Mouse (Mus musculus) liver, embryonic 16.5 days (tissue): Measurements from ENCODE around the gene Zfp747. TPM values are rescaled to one million over a fixed set of nuclear protein-coding genes. Genes with fewer than 3 reads are reported as not detected.

ENCODE experiments used
- ATAC-seq: fragments of 200-750 bp; cut with Nextera tagmentation; 2 replicates; pipeline ENCODE4 v1.8.0; 2017; ENCODE audit warnings: low read depth, mild to moderate bottlenecking, moderate number of reproducible peaks, moderate library complexity
- H3K27ac ChIP-seq: fragments of 300-500 bp; sonication (generic); 2 replicates; pipeline ENCODE4 v1.5.1; 2014; ENCODE audit warnings: mild to moderate bottlenecking, low read length
- H3K27me3 ChIP-seq: fragments of 300-500 bp; sonication (generic); 2 replicates; pipeline ENCODE4 v1.6.1; 2014; ENCODE audit warnings: low read depth, low read length, mixed read lengths; ENCODE audit not compliant: control insufficient read depth, insufficient read depth
- H3K36me3 ChIP-seq: fragments of 300-500 bp; sonication (generic); 2 replicates; pipeline ENCODE4 v1.6.1; 2014; ENCODE audit warnings: mild to moderate bottlenecking; ENCODE audit not compliant: control insufficient read depth, insufficient read depth
- H3K4me1 ChIP-seq: fragments of 300-500 bp; sonication (generic); 2 replicates; pipeline ENCODE4 v1.6.1; 2014; ENCODE audit warnings: low read depth, low read length, mixed read lengths; ENCODE audit not compliant: control insufficient read depth
- H3K4me2 ChIP-seq: fragments of 300-500 bp; sonication (generic); 2 replicates; pipeline ENCODE4 v1.6.1; 2014; ENCODE audit warnings: low read depth, low read length, mixed read lengths
- H3K4me3 ChIP-seq: fragments of 300-500 bp; sonication (generic); 2 replicates; pipeline ENCODE4 v1.5.1; 2014; ENCODE audit warnings: low read depth, mild to moderate bottlenecking, low read length
- H3K9ac ChIP-seq: fragments of 300-500 bp; sonication (generic); 2 replicates; pipeline ENCODE4 v1.6.1; 2014; ENCODE audit warnings: low read depth, low read length
- H3K9me3 ChIP-seq: fragments of 300-500 bp; sonication (generic); replicated peaks from 2 replicates; pipeline ENCODE4 v1.6.1; 2016; ENCODE audit warnings: low read length; ENCODE audit not compliant: control insufficient read depth
- WGBS: fragments of 180-500 bp; shearing (Covaris S2); extraction: QIAGEN DNeasy Blood & Tissue Kit; methylation state at CpG from one replicate; pipeline ENCODE4 v1.1.7; 2014; ENCODE audit not compliant: insufficient replicate concordance; 5-methylcytosine and 5-hydroxymethylcytosine counted together
- polyA plus RNA-seq: library from polyadenylated mRNA; unstranded; fragments of >200 nt; fragmentation: Nextera tagmentation; extraction: Ambion mirVana; gene quantifications from 2 replicates; pipeline ENCODE4 v1.2.1, GENCODE M21; 2015

Gene Zfp747
- polyA plus RNA-seq, 1 experiment from 2014 or later, result 1.7 TPM

DNA sequence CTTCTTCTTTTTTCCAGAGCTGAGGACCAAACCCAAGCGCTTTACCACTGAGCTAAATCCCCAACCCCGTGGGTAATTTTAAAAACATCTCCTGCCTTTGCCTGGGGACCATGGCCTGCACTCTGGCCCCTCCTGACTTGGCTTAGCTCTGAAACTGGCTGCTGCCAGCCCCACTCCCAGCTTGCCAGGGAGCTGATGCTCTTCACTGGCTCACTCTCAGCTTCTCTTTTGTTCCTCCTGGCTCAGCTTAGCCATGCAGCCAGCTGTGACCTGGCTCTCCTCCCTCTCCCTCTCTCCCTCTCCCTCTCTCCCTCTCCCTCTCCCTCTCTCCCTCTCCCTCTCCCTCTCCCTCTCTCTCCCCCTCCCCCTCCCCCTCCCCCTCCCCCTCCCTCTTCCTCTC, 49.2 kb downstream of the Zfp747 start:
- H3K4me1 ChIP-seq, result no peaks in the 10 kb centered on the region
- 50% methylated on average over 2 of the region's 2 CpGs for WGBS
- no peak overlapping the region for H3K4me3 ChIP-seq
- no peak for ATAC-seq
- H3K27ac ChIP-seq, result no peak overlapping the region
- no peaks in the 10 kb centered on the region for H3K9me3 ChIP-seq
- no peaks in the 10 kb centered on the region for H3K27me3 ChIP-seq
- H3K9ac ChIP-seq, result no peak overlapping the region
- no peaks in the 10 kb centered on the region for H3K36me3 ChIP-seq
- H3K4me2 ChIP-seq, result no peak overlapping the region

DNA sequence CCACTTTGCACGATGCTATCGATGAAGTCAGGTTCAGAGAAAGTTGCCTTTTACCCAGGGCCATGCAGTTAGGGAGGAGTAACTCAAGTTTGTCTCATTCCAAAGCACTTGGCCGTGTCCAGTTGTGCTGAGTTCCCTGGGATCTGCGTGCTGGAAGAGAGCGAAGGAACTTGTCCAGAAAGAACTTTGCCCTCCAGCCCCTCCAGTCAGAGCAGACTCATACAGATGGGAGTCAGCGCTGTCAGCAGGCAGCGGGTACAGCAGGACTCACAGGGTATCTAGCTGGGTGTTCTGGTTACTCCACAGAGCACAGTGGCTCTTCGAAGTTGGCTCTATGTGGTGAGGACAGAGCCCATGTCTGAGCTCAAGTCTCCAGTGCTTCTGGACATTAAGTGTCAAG, 50.3 kb downstream of the Zfp747 start:
- WGBS, result 72% methylated on average over 8 of the region's 8 CpGs
- Histone ChIP-seq H3K27me3 (no peaks in the 10 kb centered on the region), H3K4me2 (no peak overlapping the region), H3K9ac (no peak overlapping the region), H3K27ac (no peak overlapping the region), H3K9me3 (no peaks in the 10 kb centered on the region), H3K4me1 (no peaks in the 10 kb centered on the region), H3K4me3 (no peak overlapping the region), H3K36me3 (no peaks in the 10 kb centered on the region)
- no peak for ATAC-seq

DNA sequence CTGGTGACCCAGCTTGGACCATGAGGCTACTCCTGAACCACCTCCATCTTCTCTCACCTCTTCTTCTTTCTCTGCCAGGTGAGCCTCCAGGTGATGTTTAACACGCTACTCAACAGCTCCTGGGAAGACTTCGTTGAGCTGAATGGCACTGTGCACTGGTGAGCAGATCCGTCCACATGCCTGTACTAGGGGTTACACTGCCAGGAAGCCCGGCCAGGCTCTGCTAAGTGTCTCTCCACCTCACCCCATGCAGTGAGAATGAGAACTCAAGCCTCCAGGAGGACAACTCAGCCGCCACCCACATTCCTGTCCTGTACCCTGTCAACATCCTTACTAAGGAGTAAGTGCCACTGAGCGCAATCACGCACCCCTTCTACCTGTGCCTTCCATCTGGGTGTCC, 50.9 kb downstream of the Zfp747 start:
- no peak for ATAC-seq
- H3K27me3 ChIP-seq, result no peaks in the 10 kb centered on the region
- H3K27ac ChIP-seq, result no peak overlapping the region
- H3K9me3 ChIP-seq, result no peaks in the 10 kb centered on the region
- no peaks in the 10 kb centered on the region for H3K4me1 ChIP-seq
- H3K36me3 ChIP-seq, result no peaks in the 10 kb centered on the region
- no peak overlapping the region for H3K9ac ChIP-seq
- H3K4me2 ChIP-seq, result no peak overlapping the region
- whole genome bisulfite sequencing, result 76% methylated on average over 7 of the region's 7 CpGs
- no peak overlapping the region for H3K4me3 ChIP-seq

Other genes with a start within 250 kb of the Zfp747 start
- gene Spn, start 238.2 kb downstream of the Zfp747 start, polyA plus RNA-seq, result 5.5 and 6.3 TPM in 2 replicates
- gene Cd2bp2, start 180.0 kb downstream of the Zfp747 start, polyA plus RNA-seq, result 17.4 and 18.1 TPM in 2 replicates
- gene Tbc1d10b, start 167.6 kb downstream of the Zfp747 start, polyA plus RNA-seq, result 13.7 and 15.1 TPM in 2 replicates
- 61.0 and 92.3 TPM in 2 replicates for gene Mylpf, start 167.2 kb downstream of the Zfp747 start, polyA plus RNA-seq
- 5.7 and 5.9 TPM in 2 replicates for gene Zfp553, start 143.0 kb downstream of the Zfp747 start, polyA plus RNA-seq
- 10.1 and 11.1 TPM in 2 replicates for gene Sept1, start 142.9 kb downstream of the Zfp747 start, polyA plus RNA-seq
- gene Zfp771, start 131.8 kb downstream of the Zfp747 start, polyA plus RNA-seq, result 11.0 and 13.8 TPM in 2 replicates
- 79.8 and 83.4 TPM in 2 replicates for gene Dctpp1, start 115.3 kb downstream of the Zfp747 start, polyA plus RNA-seq
- 164 and 180 TPM in 2 replicates for gene Sephs2, start 102.0 kb downstream of the Zfp747 start, polyA plus RNA-seq
- 5.4 and 6.7 TPM in 2 replicates for gene Itgal, start 79.8 kb downstream of the Zfp747 start, polyA plus RNA-seq
- 4.1 and 4.2 TPM in 2 replicates for gene Zfp768, start 30.5 kb downstream of the Zfp747 start, polyA plus RNA-seq
- 1.3 TPM in 2 replicates for gene 9130019O22Rik, start 11.1 kb upstream of the Zfp747 start, polyA plus RNA-seq
- gene E430018J23Rik, start 17.6 kb upstream of the Zfp747 start, polyA plus RNA-seq, result 1.8 and 1.9 TPM in 2 replicates
- 1.3 and 1.4 TPM in 2 replicates for gene Zfp764, start 30.8 kb upstream of the Zfp747 start, polyA plus RNA-seq
- gene Zfp688, start 46.0 kb upstream of the Zfp747 start, polyA plus RNA-seq, result 8.0 and 8.3 TPM in 2 replicates
- 2.2 and 2.9 TPM in 2 replicates for gene Zfp689, start 73.1 kb upstream of the Zfp747 start, polyA plus RNA-seq
- gene Prr14, start 83.6 kb upstream of the Zfp747 start, polyA plus RNA-seq, result 18.6 and 22.8 TPM in 2 replicates
- gene Fbrs, start 103.1 kb upstream of the Zfp747 start, polyA plus RNA-seq, result 4.0 and 4.9 TPM in 2 replicates
- gene Srcap, start 135.9 kb upstream of the Zfp747 start, polyA plus RNA-seq, result 12.2 and 13.6 TPM in 2 replicates
- gene Gm42715, start 143.5 kb upstream of the Zfp747 start, polyA plus RNA-seq, result 5.1 and 5.5 TPM in 2 replicates
- 2.9 and 4.3 TPM in 2 replicates for gene Tmem265, start 185.3 kb upstream of the Zfp747 start, polyA plus RNA-seq
- gene Phkg2, start 197.3 kb upstream of the Zfp747 start, polyA plus RNA-seq, result 19.7 and 21.1 TPM in 2 replicates
- 5.9 and 6.5 TPM in 2 replicates for gene Ccdc189, start 212.5 kb upstream of the Zfp747 start, polyA plus RNA-seq
- 17.5 and 18.0 TPM in 2 replicates for gene Rnf40, start 212.7 kb upstream of the Zfp747 start, polyA plus RNA-seq
- gene Zfp629, start 239.7 kb upstream of the Zfp747 start, polyA plus RNA-seq, result 1.4 and 2.1 TPM in 2 replicates